Mouse (Mus musculus) spleen, postnatal 36 days (tissue): Measurements from ENCODE around the gene Olfr1290.

ENCODE experiments used
- DNase-seq, 2 experiments: peaks; one replicate each; pipeline ENCODE4 v3.0.0; 2022; ENCODE audit warnings: low spot score in 2 of 2, mixed read lengths in 1 of 2

The Olfr1290 gene

DNA sequence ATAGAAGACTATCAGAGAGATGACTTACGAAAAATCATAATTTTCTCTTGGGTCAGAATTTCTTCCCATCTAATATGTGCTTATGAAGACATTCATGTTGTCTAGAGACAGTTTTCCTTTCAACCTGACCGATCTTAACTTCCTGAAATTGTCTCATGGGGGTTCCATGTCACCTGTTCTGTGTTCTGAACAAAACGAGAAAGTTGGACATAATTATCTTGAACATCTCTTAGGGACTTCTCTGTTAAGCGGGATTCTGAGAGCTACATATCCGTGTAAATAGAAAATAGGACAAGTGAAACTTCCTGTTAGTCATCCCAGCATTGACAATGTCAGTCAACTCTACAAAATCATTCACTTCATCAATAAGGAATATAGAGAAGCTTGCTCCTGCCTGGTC lies at the start of gene Olfr1290:
TSS of gene Olfr1290 (minus strand) at position 101 of the 400 bp plus-strand sequence.
- DNase-seq = no peak

- DNase-seq = no peak
Observed at GRCm38 (mm10) chr2:111540191-111540590, 46.6 kb upstream of the Olfr1290 start, which contains the start of gene Olfr1294. Gene Olfr1294 (minus strand): TSS chr2:111540291.

DNA sequence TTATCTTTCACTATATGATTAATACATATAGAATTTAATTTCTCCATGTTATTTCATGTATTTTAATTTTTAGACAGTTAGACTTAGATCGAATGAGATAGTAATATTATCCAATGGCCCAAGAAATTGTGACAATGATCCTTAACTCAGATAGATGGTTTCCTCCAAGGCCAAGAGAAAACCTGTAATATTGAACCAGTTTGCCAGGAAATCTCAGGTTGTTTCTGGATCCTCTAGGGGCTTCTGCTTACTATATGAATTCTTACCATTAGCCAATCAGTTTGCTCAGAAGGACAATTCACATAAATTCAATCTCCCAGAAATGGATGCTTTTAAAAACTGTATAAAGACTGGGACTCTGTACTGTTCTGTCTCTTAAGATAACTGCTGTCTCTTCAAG lies 31.3 kb upstream of the Olfr1290 start, which contains the start of gene Olfr1293-ps:
TSS of gene Olfr1293-ps (plus strand) at position 301 of the 400 bp plus-strand sequence.
- no peak for DNase-seq

DNA sequence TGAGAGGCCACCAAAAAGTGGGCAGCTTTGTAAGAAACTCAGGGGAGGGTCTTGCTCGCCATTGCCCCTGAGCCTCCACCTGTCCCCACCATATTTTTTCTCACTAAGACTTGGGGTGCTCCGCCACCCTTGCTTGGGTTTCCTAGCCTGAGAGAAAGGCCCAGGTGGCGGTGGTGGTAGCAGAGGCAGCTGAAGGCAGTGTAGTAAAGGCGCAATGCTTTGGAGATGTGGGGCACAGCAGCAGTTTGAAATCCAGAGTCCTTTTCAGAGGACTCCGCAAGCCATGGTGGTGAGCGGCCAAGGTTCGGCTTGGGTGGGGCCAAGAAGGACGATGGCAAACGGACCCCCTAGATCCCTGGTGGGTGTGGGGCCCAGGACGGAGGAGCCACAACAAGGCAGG lies 23.8 kb upstream of the Olfr1290 start:
- DNase-seq = no peak

DNA sequence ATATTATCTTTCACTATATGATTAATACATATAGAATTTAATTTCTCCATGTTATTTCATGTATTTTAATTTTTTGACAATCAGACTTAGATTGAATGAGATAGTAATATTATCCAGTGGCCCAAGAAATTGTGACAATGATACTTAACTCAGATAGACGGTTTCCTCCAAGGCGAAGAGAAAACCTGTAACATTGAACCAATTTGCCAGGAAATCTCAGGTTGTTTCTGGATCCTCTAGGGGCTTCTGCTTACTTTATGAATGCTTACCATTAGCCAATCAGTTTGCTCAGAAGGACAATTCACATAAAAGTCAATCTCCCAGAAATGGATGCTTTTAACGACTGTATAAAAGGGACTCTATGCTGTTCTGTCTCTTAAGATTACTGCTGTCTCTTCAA lies 3.3 kb upstream of the Olfr1290 start, which contains the start of gene Olfr1291-ps1:
TSS of gene Olfr1291-ps1 (plus strand) at position 301 of the 400 bp plus-strand sequence.
- no peak for DNase-seq

GRCm38 (mm10) chr2:111480519-111480918 lies 13.1 kb downstream of the Olfr1290 start, which contains the start of gene Olfr1289:
Gene Olfr1289 (plus strand): TSS chr2:111480819.
- no peak for DNase-seq

DNA sequence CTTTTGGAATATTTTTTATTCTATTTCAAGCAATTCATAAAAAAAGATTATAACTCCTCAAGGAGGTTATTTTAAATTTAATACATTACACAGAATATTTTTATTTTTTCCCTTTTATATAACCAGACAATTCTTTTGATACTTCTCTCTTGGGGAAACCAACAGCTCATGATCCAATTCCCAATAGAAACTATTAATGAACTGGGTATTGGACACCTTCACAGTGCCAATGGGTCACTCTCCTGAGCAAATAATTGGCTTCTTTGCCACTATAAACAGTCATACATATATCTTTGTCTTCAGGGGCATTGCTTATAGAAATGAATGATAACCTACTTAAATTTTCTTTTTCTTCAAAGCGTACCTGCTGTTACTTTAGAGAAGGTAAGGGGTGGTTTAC lies 19.8 kb downstream of the Olfr1290 start, which contains the start of gene Olfr1288:
TSS of gene Olfr1288 (plus strand) at position 301 of the 400 bp plus-strand sequence.
- no peak for DNase-seq

GRCm38 (mm10) chr2:111448842-111449241 lies 44.8 kb downstream of the Olfr1290 start, which contains the start of gene Olfr1287:
Gene Olfr1287 (plus strand): TSS chr2:111449142.
- no peak for DNase-seq
